Mouse (Mus musculus): Measurements from ENCODE around the gene Fbxl17.

Gene Fbxl17

DNA sequence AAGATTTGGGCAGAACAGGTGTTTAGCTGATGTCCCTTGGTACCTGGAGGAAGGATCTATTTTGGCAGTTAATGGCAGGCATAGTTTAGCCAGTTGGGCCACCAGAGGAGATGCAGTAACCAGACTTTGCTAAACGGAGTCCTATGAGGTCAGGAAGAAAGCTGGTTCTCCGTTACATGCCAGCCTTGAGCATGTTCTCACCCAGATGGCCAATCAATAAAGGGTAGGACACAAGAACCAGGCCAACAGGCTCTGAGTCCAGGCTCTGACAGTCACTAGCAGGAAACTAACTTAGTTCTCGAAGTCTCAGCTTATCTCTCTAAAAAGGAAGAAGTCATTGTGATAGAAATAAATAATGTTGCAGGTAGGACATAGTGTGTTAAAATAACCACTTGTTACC lies 341.4 kb downstream of the Fbxl17 start:
- no peak for DNase-seq

DNA sequence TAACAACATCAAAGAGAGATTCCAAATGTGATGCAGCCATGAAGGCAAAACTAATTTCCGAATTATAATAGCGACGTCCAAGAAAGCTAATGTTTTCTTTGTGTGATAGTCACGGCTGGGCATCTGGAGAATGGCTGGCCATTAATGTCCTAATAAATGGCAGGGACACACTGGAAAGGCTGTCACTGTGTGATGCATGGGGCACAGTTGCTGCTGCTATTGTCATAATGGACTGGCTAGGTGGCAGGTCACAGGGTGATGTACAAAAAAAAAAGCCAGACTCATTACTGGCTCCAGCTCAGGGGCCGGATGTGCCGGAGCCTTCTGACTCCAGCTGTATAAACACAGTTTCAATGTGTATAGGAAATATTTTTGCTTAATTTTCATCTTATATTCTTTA lies 341.9 kb downstream of the Fbxl17 start:
- no peak for DNase-seq

DNA sequence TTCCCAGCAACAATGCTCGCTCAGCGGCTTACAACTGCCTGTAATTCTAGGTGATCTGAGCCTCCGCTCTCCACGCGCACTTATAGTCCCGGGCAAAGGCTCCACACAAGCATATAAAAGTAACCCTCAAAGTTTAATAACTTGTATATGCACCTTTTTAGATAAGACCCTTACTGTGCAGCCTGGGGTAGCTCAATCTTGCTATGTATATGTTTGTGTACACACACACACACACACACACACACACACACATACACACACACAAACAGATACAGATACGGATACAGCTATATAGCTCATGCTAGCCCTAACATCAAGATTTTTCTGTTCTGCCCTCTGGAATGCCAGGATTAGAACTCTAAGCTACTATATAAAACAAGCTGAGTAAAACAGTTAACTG lies 342.8 kb downstream of the Fbxl17 start:
- no peak for DNase-seq

DNA sequence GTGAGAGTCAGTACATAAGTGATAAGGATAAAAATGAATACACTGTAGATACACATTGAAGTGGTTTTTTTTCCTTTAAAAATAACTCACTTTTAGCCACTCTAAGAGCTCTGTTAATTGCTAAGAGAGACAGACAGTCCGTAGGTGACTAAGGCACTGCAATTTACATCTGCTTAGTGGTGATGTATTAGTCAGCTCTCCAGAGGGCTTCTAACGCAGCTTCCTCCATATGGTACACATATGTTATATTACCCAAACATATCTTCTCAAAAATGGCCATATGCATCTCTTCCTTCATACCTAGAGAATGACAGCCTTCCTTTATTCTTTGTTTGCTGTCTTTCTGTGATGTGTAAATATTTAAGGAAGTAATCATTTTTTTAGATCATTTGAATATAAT lies 353.3 kb downstream of the Fbxl17 start:
- DNase-seq = no peak

DNA sequence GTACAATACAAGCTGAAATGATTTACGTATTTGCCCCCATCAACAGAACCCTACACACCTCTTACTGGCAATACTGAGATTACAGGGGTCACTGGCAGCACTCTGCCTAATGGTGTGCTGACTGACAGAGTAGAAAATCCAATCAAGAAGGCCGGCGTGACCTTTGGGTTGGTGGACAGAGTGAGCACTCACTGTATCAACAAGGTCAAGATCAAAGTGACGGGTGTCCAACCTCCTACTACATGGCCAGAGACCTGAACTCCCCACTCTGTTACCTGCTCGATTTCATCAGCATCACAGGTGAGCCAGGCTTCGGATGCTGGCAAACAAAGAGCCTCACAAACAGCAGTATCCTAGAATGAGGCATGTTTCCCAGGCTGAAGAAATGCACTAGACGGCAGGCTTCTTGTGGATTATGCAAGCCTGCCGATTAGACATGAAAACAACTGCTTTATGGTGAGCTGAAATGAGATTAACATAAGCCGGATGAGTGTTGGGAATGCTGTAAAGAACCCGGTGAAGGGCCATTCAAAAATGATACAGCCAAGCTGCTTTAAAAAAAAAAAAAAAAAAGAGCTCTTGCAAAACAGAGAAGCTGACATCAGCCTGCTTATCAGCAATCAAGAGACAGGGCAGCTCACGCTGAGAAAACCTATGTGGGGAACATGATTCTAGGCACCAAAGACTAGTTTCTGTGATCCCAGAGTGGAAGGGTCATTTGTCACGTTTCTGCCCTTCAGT lies 353.9 kb downstream of the Fbxl17 start:
- no peak for DNase-seq

DNA sequence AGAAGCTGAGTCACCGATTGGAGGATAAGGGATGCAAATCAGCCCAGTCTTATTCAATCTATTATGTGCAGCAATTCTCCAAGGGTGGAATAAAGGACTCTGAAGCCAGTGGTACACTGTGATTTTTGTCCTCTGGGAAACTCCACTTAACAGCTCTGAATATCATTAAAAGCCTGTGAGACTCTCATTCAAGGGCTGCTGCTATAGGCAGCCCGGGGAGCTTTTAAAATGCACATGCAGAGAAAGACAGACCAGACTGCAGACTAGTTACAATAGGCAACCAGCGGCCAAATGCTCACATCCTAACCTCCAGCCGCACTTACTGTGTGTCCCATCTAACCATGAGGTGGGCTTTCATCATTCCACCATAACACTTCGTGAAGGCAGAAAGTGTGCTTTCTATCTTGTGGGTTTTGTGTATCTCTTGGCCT lies 354.5 kb downstream of the Fbxl17 start:
- no peak for DNase-seq

DNA sequence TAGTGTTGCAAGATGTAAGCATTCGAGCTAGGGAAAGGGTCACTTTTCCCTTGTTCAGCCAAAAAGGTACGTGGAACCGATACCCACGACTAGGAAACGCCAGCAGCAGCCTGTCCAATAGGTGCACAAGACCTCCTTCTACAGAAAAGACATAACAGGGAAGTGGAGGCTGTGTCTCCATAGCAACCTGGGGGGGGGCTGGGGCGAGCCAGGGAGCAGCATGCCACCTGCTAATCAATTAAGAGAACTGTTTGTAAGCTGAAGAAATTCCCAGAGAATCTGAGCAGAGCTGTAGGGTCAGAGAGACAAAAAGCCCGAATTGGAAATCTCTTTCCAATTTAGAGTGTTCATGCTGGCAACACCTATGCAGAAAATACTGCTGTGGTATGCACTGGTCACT lies 356.0 kb downstream of the Fbxl17 start:
- DNase-seq = no peak

DNA sequence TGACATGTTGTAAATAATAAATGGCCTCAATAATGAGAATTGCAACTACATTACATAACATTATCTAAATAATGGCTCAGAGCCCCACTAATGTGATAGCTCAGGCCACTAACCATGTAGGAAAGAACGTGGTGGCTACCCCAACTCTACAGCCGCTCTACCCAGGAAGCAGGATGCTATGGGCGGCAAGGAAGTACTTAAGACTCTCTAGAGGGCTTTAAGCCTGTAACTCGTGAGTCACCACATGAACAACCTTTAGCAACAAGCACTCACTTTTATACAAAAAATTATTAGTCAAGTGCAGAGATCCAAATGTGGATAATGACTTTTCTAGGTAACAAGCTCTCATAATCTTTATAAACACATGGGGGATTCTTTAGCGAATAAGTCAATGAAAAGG lies 365.0 kb downstream of the Fbxl17 start:
- DNase-seq = no peak

DNA sequence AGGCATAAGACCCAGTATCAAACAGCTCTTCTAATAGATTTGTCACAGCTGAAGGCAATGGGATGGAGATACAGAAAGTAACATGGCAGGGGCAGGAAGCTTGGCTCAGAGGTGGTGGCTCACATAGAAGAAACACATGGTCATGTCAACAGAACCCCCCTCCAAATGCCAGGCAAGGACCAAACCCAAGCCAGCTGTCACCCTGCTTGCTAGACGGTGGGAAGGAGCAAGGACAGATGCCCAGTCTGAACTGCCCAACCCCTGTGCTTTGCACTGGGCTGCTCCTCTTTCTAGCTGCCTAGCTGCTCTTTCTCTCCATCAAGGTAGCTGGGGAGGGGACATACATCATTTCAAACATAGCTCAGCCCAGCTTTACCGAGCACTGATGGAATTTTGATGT lies 377.4 kb downstream of the Fbxl17 start:
- DNase-seq = no peak

DNA sequence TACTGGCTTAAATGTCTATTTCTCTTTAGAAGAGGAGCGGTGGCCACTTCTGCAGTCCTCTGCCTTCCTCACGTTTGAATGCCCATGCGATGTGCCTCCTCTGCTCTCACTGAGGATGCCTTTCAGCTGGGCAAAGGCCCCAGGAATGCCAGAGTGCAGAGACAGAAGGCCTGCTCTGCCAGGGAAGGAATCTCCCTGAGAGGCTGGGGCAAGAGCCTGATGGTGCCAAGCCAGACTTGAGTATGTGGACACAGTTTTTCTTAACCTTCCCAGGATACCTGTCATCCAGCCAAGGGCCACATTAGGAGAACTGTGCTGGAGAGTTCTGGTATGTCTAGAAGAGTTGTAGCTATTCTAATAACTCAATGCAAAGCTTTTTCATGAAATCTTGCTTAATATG lies 380.1 kb downstream of the Fbxl17 start:
- no peak for DNase-seq

DNA sequence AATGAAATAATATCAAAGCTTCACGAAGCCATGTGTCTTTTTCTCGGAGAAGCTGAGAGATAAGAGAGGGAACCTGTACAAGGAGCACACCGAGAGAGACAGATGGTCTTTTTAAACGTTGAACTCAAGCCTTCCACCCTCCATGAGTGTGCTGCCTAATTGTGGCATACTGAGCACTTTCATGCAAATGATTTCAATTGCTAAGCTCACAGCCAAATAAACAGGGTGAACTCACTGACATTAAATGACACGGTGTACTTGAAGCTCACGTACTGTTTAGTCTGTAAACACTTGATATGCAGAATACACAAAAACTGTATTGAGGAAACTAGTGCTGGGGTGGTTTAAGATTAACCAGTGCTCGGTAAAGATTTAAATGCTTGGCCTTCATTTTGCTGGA lies 380.7 kb downstream of the Fbxl17 start:
- DNase-seq = no peak

DNA sequence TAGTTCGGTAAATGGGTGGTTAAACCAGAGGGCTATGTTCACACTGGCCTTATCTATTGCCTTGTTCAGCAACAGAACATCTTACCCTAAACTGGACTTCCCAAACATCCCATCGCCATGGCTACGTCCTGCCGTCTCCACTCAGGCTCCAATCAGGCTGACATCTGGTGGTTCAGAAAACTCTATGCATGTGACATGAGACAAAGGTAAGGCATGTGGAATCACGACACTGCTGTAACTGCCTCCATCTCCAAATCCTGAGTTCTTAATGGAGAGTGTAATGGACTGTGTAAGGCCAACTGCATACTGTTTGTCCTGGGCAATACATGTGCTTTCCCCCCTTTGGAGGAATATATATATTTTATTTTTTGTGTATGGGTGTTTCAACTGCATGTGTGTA lies 382.7 kb downstream of the Fbxl17 start:
- DNase-seq = no peak

DNA sequence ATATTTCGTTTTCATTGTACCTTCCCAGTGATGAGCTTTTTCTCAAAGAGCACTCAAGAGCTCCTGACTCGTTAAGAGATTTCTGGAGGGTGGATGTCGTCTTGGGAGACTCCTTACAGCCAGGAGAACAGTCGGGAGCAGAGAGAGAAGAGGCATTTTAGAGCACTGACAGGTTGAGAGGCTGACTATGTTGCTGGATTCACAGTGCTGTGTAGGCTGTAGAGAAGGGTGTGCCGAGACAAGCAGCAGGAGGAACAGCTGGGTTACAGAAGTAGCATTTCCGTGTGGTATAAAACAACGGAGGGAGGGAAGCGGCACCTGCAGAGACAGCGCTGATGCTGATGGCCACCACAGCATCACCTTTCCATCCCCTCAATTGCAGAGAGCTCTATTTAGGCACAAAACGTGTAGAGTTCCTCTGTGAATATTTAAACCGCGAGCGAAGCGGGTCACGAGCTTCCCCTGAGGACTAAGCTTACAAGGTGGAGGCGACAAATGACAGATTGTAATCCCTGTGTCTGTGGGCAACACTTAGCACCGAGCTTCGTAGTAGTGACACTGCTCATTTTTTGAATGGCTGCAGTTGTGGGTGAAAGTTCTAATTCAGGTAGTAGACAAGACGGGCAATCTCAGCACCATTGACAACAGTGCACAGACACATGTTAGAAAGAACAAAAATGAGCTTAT lies 385.3 kb downstream of the Fbxl17 start:
- DNase-seq = peak; percentile 29

DNA sequence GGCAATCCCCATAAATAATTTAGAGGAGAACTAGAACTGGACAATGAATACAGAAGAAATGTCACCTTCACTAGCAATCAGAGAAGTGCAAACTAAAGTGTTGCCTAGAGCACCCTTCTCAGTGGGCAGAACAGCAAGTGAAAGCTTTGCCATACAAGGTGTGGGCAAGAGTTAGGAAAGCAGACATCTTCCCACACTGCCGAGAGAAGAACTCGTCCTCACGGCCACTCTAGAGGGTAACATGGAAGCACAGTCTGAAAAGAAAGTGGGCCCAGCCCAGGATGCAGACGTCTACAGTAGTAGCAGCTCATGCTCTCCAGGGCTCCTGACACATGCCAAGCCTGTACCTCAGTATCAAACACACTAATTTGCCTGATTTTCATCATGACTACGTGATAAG lies 387.0 kb downstream of the Fbxl17 start:
- no peak for DNase-seq

DNA sequence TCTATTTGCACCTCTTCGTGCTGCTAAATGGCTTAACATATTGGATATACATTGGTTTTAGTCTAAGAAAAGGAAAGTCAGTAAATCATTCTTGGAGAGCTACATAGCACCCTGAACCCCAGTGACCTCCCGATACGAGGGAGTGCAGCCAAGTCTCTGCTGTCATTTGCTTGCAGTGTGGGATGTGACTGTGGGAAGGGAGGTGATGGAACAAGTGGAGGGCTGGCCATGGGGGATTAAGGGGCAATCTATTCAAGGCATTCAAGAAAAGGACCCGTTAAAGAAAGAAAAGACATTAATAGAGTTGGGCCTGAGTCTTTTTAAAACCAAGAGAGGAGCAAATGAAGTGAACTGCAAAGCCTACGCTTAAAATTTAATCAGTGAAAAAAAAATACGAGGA lies 388.8 kb downstream of the Fbxl17 start:
- no peak for DNase-seq

DNA sequence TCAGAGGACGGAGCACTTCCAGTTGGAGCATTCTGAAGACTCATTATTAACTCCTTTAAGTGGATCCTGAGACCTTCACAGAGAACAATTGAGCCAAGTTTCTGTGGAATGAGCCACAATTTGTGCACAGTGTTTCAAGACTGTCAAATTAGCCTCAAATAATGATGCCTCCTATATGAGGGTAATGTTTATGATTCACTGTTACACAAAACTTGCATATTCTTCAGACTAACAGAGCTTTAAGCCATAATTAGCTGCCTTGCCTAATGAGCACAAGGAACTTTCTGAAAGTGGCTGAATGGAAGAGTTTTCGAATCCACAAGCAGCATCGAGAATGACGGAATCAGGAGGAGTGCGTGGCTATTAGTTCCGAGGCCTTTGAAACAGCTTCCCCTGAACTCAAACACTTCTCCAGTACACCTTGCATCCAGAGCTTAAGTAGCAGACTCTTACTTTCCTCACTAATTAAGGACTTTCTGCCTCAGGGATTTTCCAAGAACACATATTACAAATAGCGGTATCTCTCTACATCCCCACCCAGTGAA lies 389.5 kb downstream of the Fbxl17 start:
- no peak for DNase-seq

DNA sequence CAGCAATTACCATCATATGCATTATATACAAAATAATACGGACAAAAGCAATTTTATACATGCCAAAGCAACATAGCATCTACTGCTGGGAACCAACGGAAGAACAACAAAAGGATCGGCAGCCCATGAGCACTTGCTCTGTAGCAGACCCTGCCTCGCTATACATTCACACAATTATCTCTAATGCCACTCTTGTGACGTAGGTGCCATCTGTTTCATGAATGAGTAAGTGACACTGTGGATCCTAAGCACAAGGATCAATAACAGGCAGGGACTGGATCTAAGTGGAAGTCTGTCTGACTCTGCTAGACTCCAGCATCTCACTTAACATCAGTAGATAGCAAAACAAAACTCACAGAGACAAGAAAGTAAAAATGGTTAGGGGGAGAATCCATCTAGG lies 391.8 kb downstream of the Fbxl17 start:
- no peak for DNase-seq

DNA sequence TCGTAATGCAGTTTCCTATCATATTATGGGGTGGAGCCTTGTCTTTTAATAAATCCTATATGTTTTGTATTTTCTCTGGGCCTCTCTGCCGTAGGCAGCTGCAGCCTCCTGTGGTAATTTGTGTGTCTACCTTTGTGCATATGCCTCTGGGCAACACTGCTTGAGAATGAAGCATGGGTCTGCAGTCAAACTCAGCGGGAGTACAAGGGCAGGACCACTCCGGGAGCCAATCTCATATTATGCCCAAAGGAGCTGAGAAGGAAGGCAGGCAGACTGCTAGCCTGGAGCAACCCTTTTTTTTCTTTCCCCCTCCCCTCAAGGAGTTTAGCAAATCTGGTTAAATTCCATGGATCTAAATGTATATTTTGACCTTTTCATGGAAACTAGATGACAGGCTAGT lies 392.3 kb downstream of the Fbxl17 start:
- no peak for DNase-seq

DNA sequence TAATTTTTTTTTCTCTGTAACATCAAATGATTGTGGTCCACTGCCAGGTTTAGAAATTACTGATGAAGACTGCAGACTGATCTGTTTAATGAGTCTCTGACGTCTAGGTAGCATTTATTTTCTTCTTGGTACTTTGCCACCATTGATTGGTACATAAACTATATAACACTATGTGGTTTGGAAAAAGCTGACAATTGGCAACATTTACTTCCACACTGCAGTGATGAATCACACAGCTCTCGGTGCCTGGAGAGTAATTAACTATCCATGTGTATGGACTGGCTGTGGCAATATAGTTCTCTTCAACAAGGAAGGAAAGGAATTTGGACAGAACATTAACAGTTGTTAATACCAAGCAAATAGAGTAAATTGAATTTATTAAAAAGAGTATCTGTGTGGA lies 404.3 kb downstream of the Fbxl17 start:
- DNase-seq = no peak

DNA sequence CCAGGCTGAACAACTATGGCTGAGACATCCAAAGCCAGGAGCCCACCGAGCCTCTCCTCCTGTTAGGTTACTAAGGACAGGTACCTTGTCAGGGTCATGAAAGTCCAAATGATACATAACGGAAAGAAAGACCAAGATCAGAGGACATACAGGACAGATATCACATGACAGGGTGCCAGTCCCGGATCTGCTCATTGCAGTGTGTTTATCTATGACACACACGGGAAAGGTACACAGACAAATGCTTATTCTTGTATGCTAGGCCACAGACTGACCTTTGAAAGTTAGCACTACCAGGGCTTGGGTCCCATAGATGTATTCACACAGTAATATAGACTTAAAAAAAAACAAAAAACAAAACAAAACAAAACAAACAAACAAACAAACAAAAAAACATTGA lies 404.8 kb downstream of the Fbxl17 start:
- no peak for DNase-seq

DNA sequence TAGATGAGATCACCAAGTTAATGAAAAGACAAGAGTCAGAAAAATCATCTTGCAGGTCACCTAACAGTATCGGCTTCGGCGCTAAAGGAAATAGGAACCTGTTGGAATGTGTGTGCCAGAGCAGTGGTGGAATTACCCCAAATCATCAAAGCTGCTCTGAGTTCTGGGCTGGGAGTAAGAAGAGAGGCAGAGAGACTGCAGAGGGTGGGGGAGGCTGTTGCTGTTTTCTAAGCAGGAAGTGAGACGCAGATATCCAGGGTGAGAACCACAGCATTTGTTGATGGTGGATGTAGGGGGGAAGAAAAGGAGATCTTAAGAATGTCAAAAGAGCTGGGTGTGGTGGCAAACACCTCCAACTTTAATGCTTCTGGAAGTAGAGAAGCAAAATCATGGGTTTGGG lies 406.6 kb downstream of the Fbxl17 start:
- no peak for DNase-seq

DNA sequence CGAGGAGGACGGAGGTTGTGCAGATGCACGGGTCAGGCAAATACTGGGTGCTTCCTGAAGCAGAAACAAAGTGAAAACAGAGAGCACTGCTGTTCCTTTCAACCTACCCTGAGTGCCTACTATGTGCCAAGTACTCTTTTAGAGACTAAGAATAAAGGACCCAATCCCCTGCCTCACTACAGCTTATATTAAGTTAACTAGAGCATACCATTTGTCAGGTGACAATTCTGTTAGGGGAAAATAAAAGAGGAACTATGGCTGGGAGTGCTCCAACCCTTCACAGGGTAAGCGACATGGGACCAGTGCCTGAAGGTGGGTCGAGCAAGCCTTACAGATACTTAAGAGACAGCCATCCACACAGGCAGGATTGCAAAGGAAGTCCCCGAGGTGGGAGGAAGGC lies 407.0 kb downstream of the Fbxl17 start:
- DNase-seq = no peak

DNA sequence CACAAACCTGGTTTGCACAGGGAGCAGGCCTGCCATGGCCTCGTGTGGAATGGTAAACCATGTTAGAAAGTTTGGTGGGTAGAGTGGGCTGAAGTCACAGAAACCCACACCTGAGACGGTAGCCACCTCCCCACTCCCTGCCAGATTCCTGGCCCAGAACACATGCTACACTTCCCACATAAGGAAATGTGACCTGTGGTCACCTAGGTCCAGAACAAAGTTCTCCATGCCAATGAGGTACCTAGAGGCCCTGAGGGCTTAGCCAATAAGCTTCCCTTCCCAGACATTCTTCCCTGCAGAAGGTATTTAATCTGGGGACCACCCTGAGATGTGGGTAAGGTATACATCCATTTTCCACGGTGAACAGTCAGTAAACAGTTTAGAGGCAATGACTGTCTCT lies 409.7 kb downstream of the Fbxl17 start:
- no peak for DNase-seq

DNA sequence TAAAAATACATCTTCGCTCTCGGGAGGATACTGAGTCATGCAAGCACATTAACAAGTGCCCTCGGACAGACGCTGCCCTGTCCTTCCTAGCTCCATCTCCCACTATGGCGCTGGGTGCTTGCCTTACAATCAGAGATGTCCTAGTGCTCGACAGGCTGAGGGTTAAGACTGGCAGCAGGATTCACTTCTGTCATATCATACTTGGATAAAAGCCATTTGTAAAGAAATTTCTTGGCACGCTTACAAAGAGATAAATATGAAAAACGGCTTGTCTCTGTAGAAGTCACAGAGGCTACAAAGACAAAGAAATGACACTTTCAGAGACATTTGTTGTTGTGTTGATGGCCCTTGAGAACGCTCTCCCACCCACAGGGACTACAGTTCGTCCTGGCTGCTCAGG lies 412.6 kb downstream of the Fbxl17 start:
- DNase-seq = no peak

DNA sequence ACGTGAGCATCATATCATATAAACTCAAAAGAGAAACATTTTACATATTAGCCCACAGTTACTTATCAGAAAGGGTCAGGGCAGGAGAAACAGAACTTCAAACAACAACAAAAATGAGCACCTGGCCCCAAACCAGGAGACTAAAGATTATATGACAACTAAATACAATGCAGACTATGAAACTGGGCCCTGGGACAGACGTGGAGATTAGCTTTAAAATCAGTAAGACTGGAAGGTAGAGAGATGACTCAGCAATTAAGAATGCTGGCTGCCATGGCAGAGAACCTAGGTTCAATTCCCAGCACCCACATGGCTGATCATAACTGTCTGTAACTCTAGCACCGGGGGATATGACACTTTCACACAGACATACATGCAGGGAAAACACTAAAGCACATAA lies 413.3 kb downstream of the Fbxl17 start:
- no peak for DNase-seq
